Mouse (Mus musculus): ENCODE measurements around the gene Sorl1.

Sorl1 gene

DNA sequence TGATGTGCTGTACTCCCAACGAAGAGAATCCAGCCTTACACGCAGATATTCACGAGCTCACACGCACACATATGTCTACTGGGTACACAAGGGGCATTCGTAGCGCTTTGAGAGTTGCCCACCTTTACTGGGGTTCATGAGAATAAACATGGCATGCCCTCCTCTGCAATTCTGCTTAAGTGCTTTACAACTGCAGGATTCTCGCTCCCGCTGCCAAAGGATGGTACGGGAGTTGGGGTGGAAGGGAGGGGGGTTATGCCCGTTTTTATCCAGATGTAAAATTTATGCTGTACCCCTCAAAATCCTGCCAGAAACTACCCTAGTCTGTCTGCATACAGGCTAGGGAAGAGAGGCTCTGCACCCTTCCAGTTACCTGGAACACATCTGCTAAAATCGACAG lies 893 bp downstream of the Sorl1 start:
- no peak for DNase-seq (ENCODE audit: inconsistent age in 2 of 2, low spot score in 1 of 2)

GRCm38 (mm10) chr9:42122441-42122840 lies 1.7 kb downstream of the Sorl1 start:
- DNase-seq (ENCODE audit: inconsistent age in 2 of 2, low spot score in 1 of 2) = peak in 1 of 2 experiments; percentile 57

DNA sequence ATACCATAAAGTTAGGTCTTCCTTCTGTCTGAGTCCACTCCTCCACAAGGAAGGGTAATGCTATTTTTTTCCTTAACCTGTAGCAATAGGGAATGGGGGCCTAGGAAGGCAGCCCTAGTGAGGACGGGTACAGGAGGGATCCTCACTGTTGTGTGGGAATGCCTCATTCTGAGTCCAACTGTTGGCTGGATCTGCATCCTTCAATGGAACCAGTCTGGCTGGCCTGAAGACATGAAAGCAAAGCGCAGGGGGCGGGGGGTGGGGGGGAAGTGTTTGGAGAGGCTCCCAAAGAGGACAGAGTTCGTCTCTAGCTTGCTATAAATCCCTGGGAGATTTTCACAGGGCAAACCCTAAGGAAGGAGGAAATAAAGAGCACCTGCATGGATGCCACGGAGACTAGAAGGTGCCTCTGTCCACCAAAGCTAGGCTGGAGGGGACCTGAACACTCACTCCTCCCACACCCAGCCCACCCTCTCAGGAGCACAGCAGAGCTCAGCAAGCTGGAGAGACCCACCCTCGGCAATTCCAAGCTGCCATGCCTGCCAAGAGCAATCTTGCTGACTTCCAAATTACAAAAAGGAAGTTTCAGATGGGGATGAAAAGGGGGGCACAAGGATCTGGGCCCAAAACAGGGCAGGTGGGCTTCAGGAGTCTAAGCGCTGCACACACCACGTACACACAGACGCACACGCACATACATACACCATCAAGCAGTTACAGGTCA lies 2.3 kb downstream of the Sorl1 start:
- peak in 1 of 2 experiments; percentile 27 for DNase-seq (ENCODE audit: inconsistent age in 2 of 2, low spot score in 1 of 2)

GRCm38 (mm10) chr9:42116418-42117056 lies 7.6 kb downstream of the Sorl1 start:
- DNase-seq (ENCODE audit: inconsistent age in 2 of 2, low spot score in 1 of 2) = peak in 1 of 2 experiments; percentile 23

DNA sequence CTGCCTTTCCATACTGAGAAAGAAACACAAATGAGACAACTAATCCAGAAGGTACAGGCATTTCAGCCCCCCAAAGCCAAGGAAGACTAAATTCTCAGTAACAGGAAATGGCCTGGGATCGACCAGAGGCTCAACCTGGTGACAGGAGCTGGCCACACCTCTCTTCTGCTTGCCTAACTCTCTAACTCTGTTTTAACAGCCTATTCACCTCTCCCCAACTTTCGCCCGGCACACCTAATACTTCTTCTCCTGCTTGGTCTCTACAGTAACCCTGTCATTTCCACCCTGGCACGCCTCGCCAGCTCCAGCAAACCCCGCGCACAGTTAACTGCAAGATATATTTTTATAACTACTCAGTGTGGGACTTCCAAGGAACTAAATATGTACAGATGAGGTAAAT lies 9.0 kb downstream of the Sorl1 start:
- no peak for DNase-seq (ENCODE audit: inconsistent age in 2 of 2, low spot score in 1 of 2)

DNA sequence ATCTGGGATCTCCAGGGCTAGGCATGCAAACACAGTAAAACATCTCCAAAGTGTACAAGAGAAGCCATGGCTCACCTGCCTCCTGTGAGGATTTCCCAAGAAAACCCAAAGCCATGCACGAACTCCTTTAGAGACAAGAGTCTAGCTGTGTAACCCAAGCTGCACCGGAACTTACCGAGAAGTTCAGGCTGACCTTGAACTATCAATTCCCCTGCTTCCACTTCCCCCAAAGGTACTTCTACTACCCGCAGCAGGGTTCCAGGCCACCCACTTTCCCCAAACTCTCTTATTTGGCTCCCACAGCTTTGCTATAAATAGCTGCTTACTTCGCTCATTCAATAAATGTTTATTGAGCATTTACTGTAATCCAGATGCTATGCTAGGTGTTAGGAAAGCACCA lies 10.8 kb downstream of the Sorl1 start:
- DNase-seq (ENCODE audit: inconsistent age in 2 of 2, low spot score in 1 of 2) = peak in 1 of 2 experiments; percentile 23

- DNase-seq (ENCODE audit: inconsistent age in 2 of 2, low spot score in 1 of 2) = no peak
Measured at GRCm38 (mm10) chr9:42112691-42113090, 11.4 kb downstream of the Sorl1 start.

GRCm38 (mm10) chr9:42111256-42111655 lies 12.8 kb downstream of the Sorl1 start:
- peak in 1 of 2 experiments; percentile 51 for DNase-seq (ENCODE audit: inconsistent age in 2 of 2, low spot score in 1 of 2)

GRCm38 (mm10) chr9:42109837-42110451 lies 14.2 kb downstream of the Sorl1 start:
- peak; percentile 96 for DNase-seq (ENCODE audit: inconsistent age in 2 of 2, low spot score in 1 of 2)

- DNase-seq (ENCODE audit: inconsistent age in 2 of 2, low spot score in 1 of 2) = no peak
Measured at GRCm38 (mm10) chr9:42109131-42109530, 15.0 kb downstream of the Sorl1 start.

- DNase-seq (ENCODE audit: inconsistent age in 2 of 2, low spot score in 1 of 2) = peak; percentile 82 to 87
Measured at GRCm38 (mm10) chr9:42108369-42108951, 15.6 kb downstream of the Sorl1 start.

DNA sequence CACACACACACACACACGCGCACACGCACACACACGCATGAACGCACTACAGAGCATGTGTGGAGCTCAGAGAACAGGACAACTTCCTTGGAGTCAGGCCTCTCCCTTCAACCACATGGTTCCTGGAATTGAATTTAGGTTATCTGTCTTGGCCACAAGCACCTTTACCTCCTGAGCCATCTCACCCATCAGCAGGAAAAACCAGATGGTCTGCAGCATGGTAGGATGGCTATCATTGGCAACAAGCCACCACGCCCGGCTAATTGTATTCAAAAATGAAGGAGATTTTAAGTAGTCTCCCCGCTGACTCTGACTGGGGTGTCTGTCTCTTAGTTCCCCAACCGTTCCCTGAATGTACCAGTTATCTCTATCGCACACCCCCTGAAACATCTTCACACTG lies 17.0 kb downstream of the Sorl1 start:
- DNase-seq (ENCODE audit: inconsistent age in 2 of 2, low spot score in 1 of 2) = no peak

- DNase-seq (ENCODE audit: inconsistent age in 2 of 2, low spot score in 1 of 2) = no peak
Measured at GRCm38 (mm10) chr9:42106305-42106704, 17.8 kb downstream of the Sorl1 start.

GRCm38 (mm10) chr9:42103546-42103945 lies 20.6 kb downstream of the Sorl1 start:
- peak; percentile 51 to 69 for DNase-seq (ENCODE audit: inconsistent age in 2 of 2, low spot score in 1 of 2)

DNA sequence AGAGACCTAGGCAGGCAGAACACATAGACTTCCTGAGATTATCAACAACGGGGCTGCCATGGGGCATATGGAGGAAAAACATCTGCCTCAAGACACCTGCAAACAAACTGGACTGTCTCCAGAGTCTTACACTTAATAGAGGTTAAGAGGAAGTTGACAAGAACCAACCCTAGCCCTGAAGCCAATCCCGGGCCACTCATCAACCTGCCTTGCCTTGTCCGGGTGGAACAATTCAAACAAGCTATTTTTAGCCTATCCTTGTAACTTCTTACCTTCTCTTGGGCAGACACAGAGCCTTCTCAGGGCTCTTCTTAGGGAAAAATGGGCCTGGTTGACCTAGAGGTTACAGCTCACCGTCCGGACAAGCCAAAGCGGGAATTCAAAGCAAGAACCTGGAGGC lies 22.1 kb downstream of the Sorl1 start:
- no peak for DNase-seq (ENCODE audit: inconsistent age in 2 of 2, low spot score in 1 of 2)

GRCm38 (mm10) chr9:42101266-42101665 lies 22.8 kb downstream of the Sorl1 start:
- no peak for DNase-seq (ENCODE audit: inconsistent age in 2 of 2, low spot score in 1 of 2)

- DNase-seq (ENCODE audit: inconsistent age in 2 of 2, low spot score in 1 of 2) = no peak
Measured at GRCm38 (mm10) chr9:42100618-42101210, 23.4 kb downstream of the Sorl1 start.

DNA sequence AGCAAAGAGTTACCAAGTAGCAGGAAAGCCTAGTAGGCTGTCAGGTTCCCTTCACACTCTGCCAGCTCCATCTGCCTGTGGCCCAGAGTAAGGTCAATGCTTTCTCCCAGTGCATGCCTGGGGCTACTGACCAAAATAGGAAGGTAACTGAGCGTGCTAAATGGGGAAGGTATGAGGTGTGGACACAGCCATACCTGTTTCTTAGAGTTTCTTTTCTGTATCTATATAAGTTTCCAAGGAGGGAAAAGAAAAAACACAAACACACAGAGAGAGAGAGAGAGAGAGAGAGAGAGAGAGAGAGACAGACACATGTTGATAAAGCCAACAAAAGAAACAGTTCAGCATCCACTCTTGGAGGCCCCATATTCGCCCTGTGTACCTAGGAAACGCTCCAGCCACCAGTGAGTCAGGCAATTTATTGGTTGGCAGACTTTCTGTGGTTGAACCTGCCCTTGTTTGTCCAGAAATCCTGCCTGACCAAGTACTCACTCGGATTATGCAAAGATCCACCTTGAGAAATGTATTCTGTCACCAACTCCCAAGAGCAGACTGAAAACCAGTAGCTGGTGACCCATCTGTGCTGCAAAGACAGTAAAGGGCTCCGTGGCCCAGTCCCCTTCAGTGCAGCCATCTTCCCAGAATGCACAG lies 25.5 kb downstream of the Sorl1 start:
- DNase-seq (ENCODE audit: inconsistent age in 2 of 2, low spot score in 1 of 2) = peak in 1 of 2 experiments; percentile 71

DNA sequence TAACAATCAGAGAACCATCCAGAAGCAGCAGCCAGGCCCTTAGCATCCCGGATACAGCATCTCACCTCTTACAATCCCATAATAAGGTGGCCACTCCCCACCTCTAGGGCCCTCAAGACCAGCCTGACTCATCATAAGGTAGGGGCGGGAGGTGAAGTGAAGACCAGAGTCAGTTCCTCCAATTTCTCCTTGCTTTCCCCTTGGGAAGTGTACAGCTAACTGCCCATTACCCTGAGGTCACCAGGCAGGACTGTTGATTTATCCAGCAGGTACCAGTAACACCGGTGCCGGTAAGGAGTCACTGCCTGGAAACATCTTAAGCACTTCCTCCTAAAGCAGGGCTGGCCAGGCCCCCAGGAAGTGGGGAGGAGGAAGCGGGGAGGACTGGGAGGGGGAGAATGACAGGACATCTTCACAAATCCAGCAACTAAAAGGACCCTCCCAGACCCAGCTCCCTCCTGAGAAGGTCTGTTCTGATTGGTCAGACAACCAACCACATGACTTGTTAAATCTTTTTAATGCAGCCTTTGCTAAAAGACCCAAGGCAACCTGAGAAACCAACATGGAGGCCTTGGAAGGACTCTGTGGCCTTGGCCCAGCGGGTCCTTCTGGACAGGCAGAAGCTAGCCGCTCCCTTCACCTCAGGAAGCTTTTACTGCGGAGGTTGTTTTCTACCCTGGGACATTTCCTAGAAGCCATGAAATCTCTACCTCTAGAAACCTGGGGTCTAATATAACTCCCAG lies 26.2 kb downstream of the Sorl1 start:
- peak in 1 of 2 experiments; percentile 46 for DNase-seq (ENCODE audit: inconsistent age in 2 of 2, low spot score in 1 of 2)
